Mouse (Mus musculus): ENCODE measurements at regions not wholly inside any gene's neighbourhood (a gene's known extent, or its start where the extent isn't known, plus 50 kb on each side); places are given as distances from the start of the nearest gene placed in this dataset.
A peak's percentile ranks its signal among the peaks of the same experiment; 100 is the strongest.

- H3K27me3 ChIP-seq (ENCODE audit: control insufficient read depth, insufficient read depth, low read length) = no peaks in the 10 kb centered on the region
Measured at GRCm38 (mm10) chr15:27258984-27259853, 207.3 kb upstream of the Ank start.

GRCm38 (mm10) chr15:27259854-27260191 lies 206.7 kb upstream of the Ank start:
- H3K36me3 ChIP-seq (ENCODE audit: control insufficient read depth, insufficient read depth, low read length) = no peaks in the 10 kb centered on the region
- no peak for DNase-seq (ENCODE audit: low spot score)
- H3K9me3 ChIP-seq (ENCODE audit: control insufficient read depth, low read length) = no peaks in the 10 kb centered on the region
- H3K4me3 ChIP-seq (ENCODE audit: low read depth, low read length) = no peak overlapping the region
- ATAC-seq (replicated peaks; ENCODE audit: low FRiP score) = no peak
- H3K27ac ChIP-seq (ENCODE audit: low read depth, low read length) = no peak overlapping the region
- H3K4me1 ChIP-seq (replicated peaks; ENCODE audit: control insufficient read depth, insufficient read depth, low read length) = no peaks in the 10 kb centered on the region
- no peaks in the 10 kb centered on the region for H3K27me3 ChIP-seq (ENCODE audit: control insufficient read depth, insufficient read depth, low read length)
- WGBS = 89% methylated on average over 2 of the region's 2 CpGs
- H3K9ac ChIP-seq (ENCODE audit: low read length) = no peak overlapping the region
- H3K4me2 ChIP-seq (ENCODE audit: low read depth, low read length, severe bottlenecking) = no peak overlapping the region

More at GRCm38 (mm10) chr15:27258984-27259853, 207.3 kb upstream of the Ank start:
- no peaks in the 10 kb centered on the region for H3K36me3 ChIP-seq (ENCODE audit: control insufficient read depth, insufficient read depth, low read length)
- no peak overlapping the region for H3K27ac ChIP-seq (ENCODE audit: low read depth, low read length)
- no peak overlapping the region for H3K4me3 ChIP-seq (ENCODE audit: low read depth, low read length)
- WGBS = 87% methylated on average over 6 of the region's 6 CpGs
- DNase-seq (ENCODE audit: low spot score) = no peak
- no peaks in the 10 kb centered on the region for H3K9me3 ChIP-seq (ENCODE audit: control insufficient read depth, low read length)
- no peak for ATAC-seq (replicated peaks; ENCODE audit: low FRiP score)
- H3K9ac ChIP-seq (ENCODE audit: low read length) = no peak overlapping the region
- H3K4me2 ChIP-seq (ENCODE audit: low read depth, low read length, severe bottlenecking) = no peak overlapping the region
- no peaks in the 10 kb centered on the region for H3K4me1 ChIP-seq (replicated peaks; ENCODE audit: control insufficient read depth, insufficient read depth, low read length)

DNA sequence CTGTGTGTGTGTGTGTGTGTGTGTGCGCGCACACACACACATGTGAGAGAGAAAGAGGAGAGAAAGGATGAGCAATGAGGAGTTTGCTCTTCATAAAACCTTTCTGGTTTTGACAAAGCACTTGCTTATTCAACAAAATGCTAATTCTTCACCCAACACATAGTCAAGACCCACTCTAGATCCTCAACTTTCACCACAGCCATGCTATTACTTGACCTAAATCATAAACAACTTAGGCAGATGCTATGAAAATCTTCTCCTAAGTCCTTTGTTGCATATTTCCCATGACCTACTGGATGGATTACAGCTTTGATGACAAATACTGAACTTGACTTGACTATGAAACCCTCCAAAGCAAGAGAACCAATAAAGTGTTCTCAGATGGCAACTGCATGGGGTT lies 196.3 kb upstream of the Ank start:
- no peak overlapping the region for H3K27ac ChIP-seq (ENCODE audit: low read depth, low read length)
- no peaks in the 10 kb centered on the region for H3K27me3 ChIP-seq (ENCODE audit: control insufficient read depth, insufficient read depth, low read length)
- H3K36me3 ChIP-seq (ENCODE audit: control insufficient read depth, insufficient read depth, low read length) = no peaks in the 10 kb centered on the region
- no peak for DNase-seq (ENCODE audit: low spot score)
- ATAC-seq (replicated peaks; ENCODE audit: low FRiP score) = no peak
- no peak overlapping the region for H3K4me3 ChIP-seq (ENCODE audit: low read depth, low read length)
- no peak overlapping the region for H3K9ac ChIP-seq (ENCODE audit: low read length)
- 100% methylated on average over 2 of the region's 2 CpGs for WGBS
- no peaks in the 10 kb centered on the region for H3K4me1 ChIP-seq (replicated peaks; ENCODE audit: control insufficient read depth, insufficient read depth, low read length)
- H3K4me2 ChIP-seq (ENCODE audit: low read depth, low read length, severe bottlenecking) = no peak overlapping the region
- no peaks in the 10 kb centered on the region for H3K9me3 ChIP-seq (ENCODE audit: control insufficient read depth, low read length)

DNA sequence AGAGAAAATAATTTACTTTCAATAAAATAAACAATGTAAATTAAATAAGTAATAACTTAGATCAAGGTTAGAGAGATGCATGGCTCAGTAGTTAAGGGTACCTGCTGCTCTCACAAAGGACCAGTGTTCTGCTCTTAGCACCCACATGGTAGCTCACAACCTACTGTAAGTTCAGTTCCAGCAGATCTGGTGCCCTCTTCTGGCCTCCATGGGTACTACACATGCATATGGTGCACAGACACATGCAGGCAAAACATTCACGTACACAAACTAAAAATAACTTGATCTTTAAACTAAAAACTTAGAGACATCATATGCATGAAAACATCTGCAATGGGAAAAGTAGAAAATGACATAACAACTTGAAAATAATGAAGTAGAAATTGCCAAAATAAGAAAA lies 184.2 kb upstream of the Ank start:
- DNase-seq (ENCODE audit: low spot score) = no peak
- Histone ChIP-seq H3K4me2 (ENCODE audit: low read depth, low read length, severe bottlenecking) (no peak overlapping the region), H3K9ac (ENCODE audit: low read length) (no peak overlapping the region), H3K27ac (ENCODE audit: low read depth, low read length) (no peak overlapping the region), H3K4me1 (replicated peaks; ENCODE audit: control insufficient read depth, insufficient read depth, low read length) (no peaks in the 10 kb centered on the region), H3K27me3 (ENCODE audit: control insufficient read depth, insufficient read depth, low read length) (no peaks in the 10 kb centered on the region), H3K9me3 (ENCODE audit: control insufficient read depth, low read length) (peaks cover 2% of the 10 kb centered on the region), H3K4me3 (ENCODE audit: low read depth, low read length) (no peak overlapping the region), H3K36me3 (ENCODE audit: control insufficient read depth, insufficient read depth, low read length) (no peaks in the 10 kb centered on the region)
- ATAC-seq (replicated peaks; ENCODE audit: low FRiP score) = no peak
- 97% methylated on average over 1 of the region's 1 CpGs for WGBS

DNA sequence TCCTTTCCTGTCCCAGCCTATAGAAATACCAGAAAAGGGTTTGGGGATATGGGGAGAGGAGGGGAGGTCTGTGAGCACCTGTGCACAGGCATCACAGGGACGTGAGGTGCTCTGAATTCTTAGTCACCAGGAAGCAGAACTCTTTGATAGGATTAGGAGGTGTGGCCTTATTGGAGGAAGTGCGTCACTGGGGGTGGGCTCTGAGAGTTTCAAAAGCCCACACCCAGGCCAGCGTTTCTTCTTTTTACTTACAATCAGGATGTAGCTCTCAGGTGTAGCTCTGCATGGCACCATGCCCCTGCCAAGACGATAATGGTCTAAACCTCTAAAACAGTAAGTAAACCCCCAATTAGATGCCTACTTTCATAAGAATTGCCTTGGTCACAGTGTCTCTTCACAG lies 162.6 kb upstream of the Ank start:
- H3K4me1 ChIP-seq (replicated peaks; ENCODE audit: control insufficient read depth, insufficient read depth, low read length) = no peaks in the 10 kb centered on the region; the same call in 1 of the 2 replicates
- no peaks in the 10 kb centered on the region for H3K36me3 ChIP-seq (ENCODE audit: control insufficient read depth, insufficient read depth, low read length)
- no peak overlapping the region for H3K4me2 ChIP-seq (ENCODE audit: low read depth, low read length, severe bottlenecking)
- H3K27me3 ChIP-seq (ENCODE audit: control insufficient read depth, insufficient read depth, low read length) = no peaks in the 10 kb centered on the region
- H3K9me3 ChIP-seq (ENCODE audit: control insufficient read depth, low read length) = no peaks in the 10 kb centered on the region
- DNase-seq (ENCODE audit: low spot score) (no peak), ATAC-seq (replicated peaks; ENCODE audit: low FRiP score) (no peak)
- no peak overlapping the region for H3K27ac ChIP-seq (ENCODE audit: low read depth, low read length)
- 78% methylated on average over 4 of the region's 4 CpGs for WGBS
- no peak overlapping the region for H3K4me3 ChIP-seq (ENCODE audit: low read depth, low read length)
- no peak overlapping the region for H3K9ac ChIP-seq (ENCODE audit: low read length)

DNA sequence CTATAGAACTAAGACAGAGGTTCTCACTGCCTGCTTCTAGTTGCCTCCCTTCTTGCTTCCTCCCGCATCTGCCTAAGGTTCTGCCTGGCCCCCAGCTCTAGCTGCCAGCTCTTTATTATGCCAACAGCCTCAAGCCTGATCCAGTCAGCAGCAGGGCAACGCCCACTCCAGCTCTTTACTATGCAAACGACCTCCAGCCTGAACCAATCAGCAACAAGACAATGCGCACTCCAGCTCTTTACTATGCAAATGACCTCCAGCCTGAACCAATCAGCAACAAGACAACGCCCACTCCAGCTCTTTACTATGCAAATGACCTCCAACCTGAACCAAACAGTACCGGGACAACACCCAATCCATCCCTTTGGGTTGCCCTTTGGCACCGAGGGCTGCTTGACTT lies 162.2 kb upstream of the Ank start:
- Histone ChIP-seq H3K27ac (ENCODE audit: low read depth, low read length) (no peak overlapping the region), H3K9me3 (ENCODE audit: control insufficient read depth, low read length) (no peaks in the 10 kb centered on the region), H3K9ac (ENCODE audit: low read length) (no peak overlapping the region), H3K4me1 (replicated peaks; ENCODE audit: control insufficient read depth, insufficient read depth, low read length) (no peaks in the 10 kb centered on the region; the same call in 1 of the 2 replicates), H3K27me3 (ENCODE audit: control insufficient read depth, insufficient read depth, low read length) (no peaks in the 10 kb centered on the region), H3K4me2 (ENCODE audit: low read depth, low read length, severe bottlenecking) (no peak overlapping the region), H3K4me3 (ENCODE audit: low read depth, low read length) (no peak overlapping the region), H3K36me3 (ENCODE audit: control insufficient read depth, insufficient read depth, low read length) (no peaks in the 10 kb centered on the region)
- 69% methylated on average over 7 of the region's 7 CpGs for WGBS
- no peak for DNase-seq (ENCODE audit: low spot score)
- peak; percentile 82 for ATAC-seq (replicated peaks; ENCODE audit: low FRiP score)

DNA sequence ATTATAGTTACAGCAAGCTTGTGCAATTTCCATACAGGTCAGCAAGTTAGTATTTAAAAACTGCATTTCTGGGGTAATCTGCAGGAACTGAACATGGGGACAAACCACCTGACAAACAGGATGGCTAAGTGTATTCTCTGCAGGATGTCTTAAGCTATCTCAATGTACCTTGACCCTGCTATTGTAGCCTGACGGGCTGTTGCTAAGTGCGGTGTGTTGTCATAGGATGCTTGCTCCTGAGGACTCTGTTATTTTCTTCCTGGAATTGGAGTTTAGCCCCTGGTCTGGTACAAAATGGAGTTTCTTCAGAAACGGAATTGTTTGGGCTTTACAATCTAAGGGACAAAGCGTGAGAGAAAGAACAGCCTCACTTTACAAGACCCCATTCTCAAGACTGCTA lies 161.4 kb upstream of the Ank start:
- H3K4me1 ChIP-seq (replicated peaks; ENCODE audit: control insufficient read depth, insufficient read depth, low read length) = no peaks in the 10 kb centered on the region; the same call in 1 of the 2 replicates
- 93% methylated on average over 4 of the region's 4 CpGs for WGBS

DNA sequence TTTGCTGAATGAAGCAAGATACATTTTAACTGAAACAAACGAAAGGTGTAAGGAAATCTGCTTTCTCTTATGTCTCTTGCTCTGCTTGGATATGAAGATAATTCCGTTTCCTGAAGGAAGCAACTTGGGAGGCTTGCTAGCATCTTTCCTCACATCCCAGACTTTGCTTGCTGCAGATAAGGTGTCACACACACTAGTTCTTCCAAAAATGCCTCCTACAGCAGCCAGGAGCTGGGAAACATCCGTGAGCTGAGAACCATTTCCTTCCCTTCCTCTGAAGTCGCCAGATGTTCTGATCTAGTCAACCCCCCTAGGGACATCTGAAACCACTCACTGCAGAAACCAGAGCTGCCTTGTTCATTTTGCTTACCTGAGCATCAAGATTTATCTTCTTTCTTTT lies 157.8 kb upstream of the Ank start:
- DNase-seq (ENCODE audit: low spot score) = no peak
- no peak for ATAC-seq (replicated peaks; ENCODE audit: low FRiP score)
- no peak overlapping the region for H3K4me3 ChIP-seq (ENCODE audit: low read depth, low read length)
- H3K27ac ChIP-seq (ENCODE audit: low read depth, low read length) = no peak overlapping the region
- 78% methylated on average over 4 of the region's 4 CpGs for WGBS
- H3K27me3 ChIP-seq (ENCODE audit: control insufficient read depth, insufficient read depth, low read length) = no peaks in the 10 kb centered on the region
- no peaks in the 10 kb centered on the region for H3K9me3 ChIP-seq (ENCODE audit: control insufficient read depth, low read length)
- no peak overlapping the region for H3K9ac ChIP-seq (ENCODE audit: low read length)
- H3K4me1 ChIP-seq (replicated peaks; ENCODE audit: control insufficient read depth, insufficient read depth, low read length) = no peaks in the 10 kb centered on the region; the same call in 1 of the 2 replicates
- H3K4me2 ChIP-seq (ENCODE audit: low read depth, low read length, severe bottlenecking) = no peak overlapping the region
- no peaks in the 10 kb centered on the region for H3K36me3 ChIP-seq (ENCODE audit: control insufficient read depth, insufficient read depth, low read length)

More for the DNA sequence above, 161.4 kb upstream of the Ank start:
- H3K36me3 ChIP-seq (ENCODE audit: control insufficient read depth, insufficient read depth, low read length) = no peaks in the 10 kb centered on the region
- no peak overlapping the region for H3K4me2 ChIP-seq (ENCODE audit: low read depth, low read length, severe bottlenecking)
- DNase-seq (ENCODE audit: low spot score) = no peak
- no peak for ATAC-seq (replicated peaks; ENCODE audit: low FRiP score)
- H3K27ac ChIP-seq (ENCODE audit: low read depth, low read length) = no peak overlapping the region
- H3K9ac ChIP-seq (ENCODE audit: low read length) = no peak overlapping the region
- H3K4me3 ChIP-seq (ENCODE audit: low read depth, low read length) = no peak overlapping the region
- H3K27me3 ChIP-seq (ENCODE audit: control insufficient read depth, insufficient read depth, low read length) = no peaks in the 10 kb centered on the region
- no peaks in the 10 kb centered on the region for H3K9me3 ChIP-seq (ENCODE audit: control insufficient read depth, low read length)
